Mouse (Mus musculus): ENCODE data around the gene Chit1.

GRCm38 (mm10) chr1:134162510-134163225 lies 51.6 kb downstream of the Chit1 start:
- TF ChIP-seq GATA1 (IDR thresholded peaks at IDR 0.05; ENCODE audit: low read length) (no peak), TAL1 (IDR thresholded peaks at IDR 0.05; ENCODE audit: low read length) (no peak)
